Mouse (Mus musculus) bone marrow, adult 2 months (tissue): ENCODE measurements around the gene Mxd3.

Experiments
- CTCF ChIP-seq: fragments of 200-500 bp; IDR thresholded peaks from 2 replicates; pipeline ENCODE4 v1.5.1; 2011; ENCODE audit warnings: low read length, control low read depth; ENCODE audit not compliant: control insufficient read depth, insufficient read depth
- POLR2A ChIP-seq: fragments of 200-500 bp; IDR thresholded peaks from 2 replicates; pipeline ENCODE4 v1.6.1; 2011; ENCODE audit warnings: low read depth, mild to moderate bottlenecking, control low read depth, low read length, borderline replicate concordance; ENCODE audit not compliant: control insufficient read depth

- TF ChIP-seq CTCF (no peak), POLR2A (no peak)
These were observed 52.0 kb downstream of the Mxd3 start for GRCm38 (mm10) chr13:55277646-55278045.
